Mouse (Mus musculus): ENCODE data around the gene Yipf2. TPM values are rescaled to one million over a fixed set of nuclear protein-coding genes. Genes with fewer than 3 reads are reported as not detected.

Gene Yipf2
- total RNA-seq (2021) = 1 to 10 TPM; 6.6 to 7.7 TPM

DNA sequence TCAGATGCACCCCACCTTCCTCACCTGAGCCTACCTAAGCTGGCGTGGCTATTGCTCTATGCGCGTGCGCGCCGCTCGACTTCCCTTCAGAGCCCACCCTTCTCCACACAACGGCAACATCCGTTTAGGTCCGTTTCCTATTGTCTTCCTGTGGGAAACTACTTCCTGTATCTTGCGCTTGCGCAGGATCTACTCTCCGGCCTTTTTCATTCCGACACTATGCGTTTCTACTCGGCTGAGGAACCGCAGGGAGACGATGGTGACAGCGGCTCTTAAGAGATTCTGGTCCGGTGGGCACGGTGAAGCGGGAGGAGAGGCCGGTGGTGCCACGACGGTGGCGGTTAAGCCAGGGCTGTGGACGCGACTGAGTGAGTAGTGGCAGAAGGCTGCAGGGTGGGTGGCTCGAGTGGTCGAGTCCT, at the start of gene Yipf2, which contains the start of gene Timm29:
Yipf2 (minus strand) TSS at position 126 of the 419 bp plus-strand sequence.
Timm29 (plus strand) TSS at position 20 of the 419 bp plus-strand sequence.
- peak; percentile 91 for DNase-seq

DNA sequence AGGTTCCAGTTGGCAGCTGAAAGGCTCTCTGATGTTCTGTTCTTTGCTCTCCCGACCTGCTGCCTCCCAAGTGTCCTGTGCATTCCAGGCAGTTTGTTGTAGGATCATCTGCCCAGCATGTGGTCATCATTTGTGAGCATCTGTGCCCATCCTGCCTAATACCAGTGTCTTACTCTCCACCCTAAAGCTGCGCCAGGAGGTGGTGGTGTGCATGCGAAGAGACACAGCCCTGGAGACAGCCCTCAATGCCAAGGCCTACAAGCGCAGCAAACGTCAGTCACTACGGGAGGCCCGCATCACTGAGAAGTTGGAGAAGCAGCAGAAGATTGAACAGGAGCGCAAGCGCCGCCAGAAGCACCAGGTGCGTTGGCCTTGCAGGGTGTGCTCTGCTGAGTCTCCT, 46.4 kb upstream of the Yipf2 start:
- no peak for DNase-seq

DNA sequence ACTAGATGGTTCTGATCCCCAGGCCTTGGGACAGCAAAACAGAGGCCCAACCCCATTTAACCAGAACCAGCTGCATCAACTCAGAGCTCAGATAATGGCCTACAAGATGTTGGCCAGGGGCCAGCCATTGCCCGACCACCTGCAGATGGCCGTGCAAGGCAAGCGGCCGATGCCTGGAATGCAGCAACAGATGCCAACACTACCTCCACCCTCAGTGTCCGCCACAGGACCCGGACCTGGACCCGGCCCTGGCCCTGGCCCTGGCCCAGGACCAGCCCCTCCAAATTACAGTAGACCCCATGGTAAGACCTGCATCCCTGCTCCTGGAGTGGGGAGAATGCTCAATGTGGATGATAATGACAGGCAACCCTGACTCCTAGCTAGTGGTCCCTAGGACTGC, 43.0 kb upstream of the Yipf2 start:
- DNase-seq = no peak

DNA sequence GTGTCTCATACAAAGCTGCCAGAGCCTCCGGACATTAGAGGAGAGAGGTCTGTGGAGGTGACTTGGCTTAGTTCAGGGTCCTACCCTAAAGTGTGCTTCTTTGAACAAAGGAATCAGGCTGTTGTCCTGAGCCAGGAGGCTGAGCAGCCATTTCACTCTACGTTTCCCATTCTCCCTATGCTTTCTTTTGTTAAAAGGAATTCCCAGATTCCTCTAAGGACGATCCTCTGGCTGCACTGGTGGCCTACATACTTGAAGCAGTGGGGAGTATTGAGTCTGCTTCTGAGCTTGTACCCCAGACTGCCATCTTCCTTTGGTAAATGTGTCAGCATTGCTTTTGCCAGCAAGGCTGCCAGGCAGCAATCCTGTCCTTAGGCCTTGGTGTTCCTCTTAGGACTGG, 40.5 kb upstream of the Yipf2 start:
- DNase-seq = no peak

DNA sequence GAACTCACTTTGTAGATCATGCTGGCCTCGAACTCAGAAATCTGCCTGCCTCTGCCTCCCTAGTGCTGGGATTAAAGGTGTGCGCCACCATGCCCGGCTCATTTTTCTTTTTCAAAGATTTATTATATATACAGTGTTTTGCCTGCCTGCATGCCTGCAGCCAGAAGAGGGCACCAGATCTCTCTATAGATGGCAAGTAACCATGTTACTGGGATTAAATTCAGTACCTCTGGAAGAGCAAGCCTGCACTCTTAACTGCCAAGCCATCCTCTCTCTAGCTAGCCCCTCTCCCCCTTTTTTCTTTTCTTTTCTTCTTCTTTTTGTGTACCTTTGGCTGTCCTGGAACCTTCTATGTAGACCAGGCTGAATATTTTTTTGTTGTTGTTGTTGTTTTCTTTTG, 38.0 kb upstream of the Yipf2 start:
- peak; percentile 63 for DNase-seq

DNA sequence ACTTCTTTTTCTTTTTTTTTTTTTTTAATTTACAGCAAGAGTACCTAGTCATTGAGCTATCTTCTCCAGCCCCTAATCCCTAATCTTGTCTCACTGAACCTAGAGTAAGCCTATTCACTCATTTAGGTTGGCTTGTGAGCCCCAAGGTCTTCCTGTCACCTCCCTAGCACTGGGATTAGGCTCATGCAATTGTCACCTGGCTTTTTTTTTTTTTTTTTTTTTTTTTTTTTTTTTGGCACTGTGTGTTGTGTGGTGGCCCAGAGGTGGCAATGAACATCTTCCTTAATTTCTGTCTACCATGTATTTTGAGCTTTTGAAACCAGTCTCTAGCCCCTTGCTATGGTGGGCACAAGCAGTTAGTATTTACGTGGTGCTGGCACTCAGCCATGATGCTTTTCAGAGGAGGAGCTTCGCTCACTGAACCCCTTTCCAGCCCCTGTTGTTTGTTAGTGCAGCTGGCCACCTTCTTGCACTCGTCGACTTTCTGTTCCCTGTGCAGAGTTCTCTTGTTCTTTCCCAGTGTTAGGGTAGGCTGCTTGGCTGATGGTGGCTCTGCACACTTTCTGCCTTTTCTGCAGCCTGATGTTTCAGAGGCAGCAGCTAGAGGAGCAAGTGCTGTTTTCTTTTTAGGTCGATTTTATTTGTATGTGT, 34.6 kb upstream of the Yipf2 start:
- DNase-seq = no peak

DNA sequence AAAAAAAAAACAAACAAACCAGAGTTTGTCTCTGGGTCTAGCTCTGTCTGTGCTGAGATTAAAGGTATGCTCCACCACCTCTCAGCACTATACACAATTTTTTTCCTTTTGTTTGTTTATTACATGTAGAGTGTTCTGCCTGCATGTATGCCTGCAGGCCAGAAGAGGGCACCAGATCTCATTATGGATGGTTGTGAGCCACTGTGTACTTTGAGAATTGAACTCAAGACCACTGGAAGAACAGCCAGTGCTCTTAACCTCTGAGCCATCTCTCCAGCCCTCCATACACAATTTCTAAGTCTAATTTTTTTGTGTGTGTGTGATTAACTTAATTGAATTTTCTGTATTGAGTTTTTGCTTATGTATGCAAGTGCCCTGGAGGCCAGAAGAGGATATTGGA, 33.9 kb upstream of the Yipf2 start:
- DNase-seq = no peak

DNA sequence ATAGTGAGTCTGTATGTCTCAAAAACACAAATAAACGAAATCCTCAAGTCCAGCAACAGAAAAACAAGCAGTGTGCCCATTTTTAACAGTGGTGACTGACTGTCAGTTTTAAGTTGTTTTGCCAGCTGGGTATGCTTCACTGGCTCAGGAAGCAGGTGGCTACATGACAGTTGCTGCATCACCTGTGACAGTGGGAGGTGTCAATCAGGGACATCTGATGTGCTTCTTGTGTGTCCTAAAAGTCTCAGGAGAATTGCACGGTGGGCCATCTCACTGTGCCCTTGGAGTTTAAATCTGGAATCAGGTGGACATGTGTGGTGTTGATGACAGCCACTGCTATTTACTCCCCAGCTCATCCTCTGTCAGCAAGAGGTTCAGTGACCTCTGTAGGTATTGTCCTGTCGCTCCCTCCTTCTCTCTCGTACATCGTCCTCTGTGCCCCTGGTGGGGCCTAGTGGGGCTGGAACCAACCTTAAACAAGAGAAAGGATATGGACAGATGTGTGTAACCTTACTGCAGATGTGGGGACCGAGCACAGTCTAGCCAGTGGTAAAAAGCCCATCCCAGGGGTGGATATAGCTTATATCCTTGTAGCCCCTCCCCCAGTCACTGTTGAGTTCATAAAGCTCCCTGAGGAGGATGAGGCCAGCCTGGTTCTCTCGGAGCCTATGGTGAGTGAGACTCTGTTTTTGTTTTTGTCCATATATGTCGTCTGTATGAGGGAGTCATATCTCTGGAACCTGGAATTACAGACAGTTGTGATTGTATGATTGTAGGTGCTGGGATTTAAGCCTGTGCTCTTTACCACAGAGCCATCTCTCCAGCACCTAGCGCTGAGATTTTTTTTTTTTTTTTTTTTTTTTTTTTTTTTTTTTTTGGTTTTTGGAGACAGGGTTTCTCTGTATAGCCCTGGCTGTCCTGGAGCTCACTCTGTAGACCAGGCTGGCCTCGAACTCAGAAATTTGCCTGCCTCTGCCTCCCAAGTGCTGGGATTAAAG, 33.0 kb upstream of the Yipf2 start:
- no peak for DNase-seq

DNA sequence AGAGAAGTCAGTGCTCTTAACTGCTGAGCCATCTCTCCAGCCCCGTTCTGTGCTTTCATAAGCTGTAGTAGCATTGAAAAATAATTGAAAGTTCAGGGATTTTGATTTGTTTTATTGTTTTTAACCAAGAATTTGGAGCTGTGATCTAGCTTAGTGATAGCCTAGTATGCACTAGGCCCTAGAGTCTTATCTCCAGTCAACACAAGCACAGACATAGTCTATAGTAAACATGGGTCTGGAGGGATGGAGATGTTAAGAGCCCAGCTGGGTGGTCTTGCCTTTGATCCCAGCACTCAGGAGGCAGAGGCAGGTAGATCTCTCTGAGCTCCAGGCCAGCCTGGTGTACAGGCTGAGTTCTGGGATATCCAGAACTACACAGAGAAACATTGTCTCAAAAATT, 30.0 kb upstream of the Yipf2 start:
- no peak for DNase-seq

DNA sequence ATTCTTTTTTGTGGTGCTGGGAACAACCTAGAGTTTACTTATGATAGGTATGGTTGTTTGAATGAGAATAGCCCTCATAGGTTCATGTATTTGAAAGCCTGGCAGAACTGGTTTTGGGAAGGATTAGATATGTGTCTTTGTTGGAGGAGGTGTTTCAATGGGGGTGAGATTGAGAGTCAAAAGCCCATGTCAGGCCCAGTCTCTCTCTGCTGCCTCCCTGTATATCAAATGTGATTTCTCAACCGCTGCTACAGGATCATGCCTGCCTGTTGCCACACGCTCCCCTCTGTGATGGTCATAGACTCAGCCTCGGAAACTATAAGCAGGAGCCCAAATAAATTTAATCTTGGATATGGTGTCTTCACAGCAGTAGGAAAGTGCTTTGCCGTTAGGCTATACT, 27.6 kb upstream of the Yipf2 start:
- DNase-seq = no peak

DNA sequence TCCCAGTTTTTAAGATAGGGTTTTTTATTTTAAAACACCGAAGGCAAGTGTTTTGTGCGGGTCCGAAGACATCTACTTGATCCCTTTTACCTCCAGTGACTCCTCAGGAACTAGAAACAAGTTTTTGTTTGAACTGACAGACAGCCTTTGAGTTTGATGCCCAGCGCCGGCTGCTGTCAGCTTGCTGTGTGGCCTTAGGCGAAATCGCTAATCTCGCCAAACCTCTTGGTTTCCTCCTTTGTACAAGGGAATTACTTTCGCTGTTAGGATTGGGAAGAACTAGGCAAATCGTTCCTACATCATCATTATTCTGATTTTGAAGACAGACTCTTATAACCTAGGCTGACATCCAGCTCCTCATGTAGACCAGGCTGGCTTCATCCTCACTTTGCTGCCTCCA, 24.4 kb upstream of the Yipf2 start:
- DNase-seq = peak; percentile 22

DNA sequence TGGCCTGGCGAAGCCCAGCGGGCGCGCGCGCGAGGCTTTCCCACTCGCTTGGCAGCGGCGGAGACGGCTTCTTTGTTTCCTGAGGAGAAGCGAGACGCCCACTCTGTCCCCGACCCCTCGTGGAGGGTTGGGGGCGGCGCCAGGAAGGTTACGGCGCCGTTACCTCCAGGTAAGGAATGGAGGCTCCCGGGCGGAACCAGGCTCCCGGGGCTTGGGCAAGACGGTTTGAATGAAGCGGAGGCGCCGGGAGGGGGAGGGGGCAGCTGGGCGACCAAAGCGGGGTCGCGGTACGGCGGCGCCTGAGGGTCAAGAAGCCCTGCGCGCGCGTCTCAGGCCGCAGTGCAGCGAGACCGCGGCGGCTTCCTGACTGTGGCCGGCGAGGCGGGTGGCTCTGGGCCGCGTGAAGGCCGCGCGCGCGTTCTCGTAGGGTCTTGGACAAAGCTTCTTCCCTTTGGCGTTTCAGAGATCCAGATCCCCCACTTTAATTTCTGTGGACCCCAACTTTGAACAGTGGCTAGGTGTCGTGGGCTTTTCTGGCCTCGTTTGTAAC, 23.7 kb upstream of the Yipf2 start:
- DNase-seq = peak; percentile 92

DNA sequence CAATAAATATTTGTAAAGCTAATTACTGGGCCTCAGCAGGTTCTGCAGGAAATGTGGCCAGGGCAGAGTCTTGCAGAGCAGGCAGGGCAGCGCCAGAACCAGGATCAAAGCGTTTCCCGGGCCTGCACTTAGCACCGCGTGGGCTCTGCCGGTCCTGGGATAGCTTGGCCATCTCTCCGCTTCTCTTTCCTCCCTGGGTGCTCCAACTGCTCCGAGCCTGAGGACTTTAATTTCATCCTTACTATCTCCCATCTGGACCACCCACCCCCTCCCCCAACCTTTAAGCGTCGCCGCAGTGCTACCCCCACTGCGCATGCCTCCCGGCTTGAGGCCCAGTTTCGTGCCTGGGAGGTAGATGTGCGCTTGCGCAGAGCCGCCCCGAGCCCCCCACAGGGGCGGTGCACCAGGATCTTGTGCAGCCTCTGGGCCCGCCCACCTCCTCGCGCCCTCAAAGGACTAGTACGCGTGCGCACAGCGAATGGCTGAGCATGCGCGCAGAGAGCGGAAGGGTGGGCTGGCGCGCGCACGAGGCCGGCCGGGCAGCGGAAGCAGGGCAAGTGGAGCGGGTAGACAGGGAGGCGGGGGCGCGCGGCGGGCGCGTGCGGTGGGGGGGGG, 23.1 kb upstream of the Yipf2 start, which contains the start of gene Smarca4:
Smarca4 (plus strand) TSS at position 553 of the 615 bp plus-strand sequence.
- DNase-seq = peak; percentile 100

DNA sequence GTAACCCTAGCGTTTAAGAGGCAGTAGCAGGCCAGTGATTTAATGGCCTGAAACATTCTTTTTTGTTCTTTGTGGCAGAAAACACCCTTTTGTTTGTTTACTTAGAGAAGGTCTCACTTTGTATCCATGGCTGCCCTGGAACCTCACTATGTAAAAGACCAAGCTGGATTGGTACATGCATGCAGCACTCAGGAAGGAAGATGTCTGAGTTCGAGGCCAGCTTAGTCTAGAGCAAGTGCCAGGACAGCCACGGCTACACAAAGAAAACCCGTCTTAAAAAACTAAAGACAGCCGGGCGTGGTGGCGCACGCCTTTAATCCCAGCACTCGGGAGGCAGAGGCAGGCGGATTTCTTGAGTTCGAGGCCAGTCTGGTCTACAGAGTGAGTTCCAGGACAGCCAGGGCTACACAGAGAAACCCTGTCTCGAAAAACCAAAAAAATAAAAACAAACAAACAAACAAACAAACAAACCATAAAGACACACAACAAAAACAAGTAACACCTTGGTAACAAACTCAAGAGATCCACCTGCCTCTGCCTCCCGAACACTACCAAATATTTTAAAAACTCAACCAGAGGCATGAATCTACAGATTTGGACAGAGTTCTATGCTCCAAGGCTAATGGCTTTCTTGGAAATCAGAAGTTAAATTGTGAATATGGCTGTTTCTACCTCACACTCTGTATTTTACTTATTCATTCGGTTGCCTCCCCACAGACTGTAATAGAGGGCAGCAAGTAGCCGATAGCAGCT, 22.4 kb upstream of the Yipf2 start:
- no peak for DNase-seq

DNA sequence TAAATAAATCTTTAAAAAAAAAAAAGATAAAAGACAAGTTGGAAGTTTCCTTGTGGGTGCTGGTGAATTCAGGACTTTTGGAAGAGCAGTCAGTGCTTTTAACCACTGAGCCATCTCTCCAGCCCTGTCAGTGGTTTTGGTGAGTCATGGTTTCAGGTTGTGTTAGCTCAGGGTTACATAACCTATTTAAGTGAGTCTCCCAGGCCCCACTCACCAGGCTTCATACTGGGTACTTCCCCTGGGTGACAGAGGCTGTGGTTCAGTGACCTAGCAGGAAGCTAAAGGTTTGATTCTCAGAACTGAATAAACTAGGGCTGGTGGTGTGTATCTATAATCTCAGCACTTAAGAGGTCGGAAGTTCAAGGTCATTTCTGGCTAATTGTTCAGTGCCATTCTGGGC, 17.2 kb upstream of the Yipf2 start:
- no peak for DNase-seq

DNA sequence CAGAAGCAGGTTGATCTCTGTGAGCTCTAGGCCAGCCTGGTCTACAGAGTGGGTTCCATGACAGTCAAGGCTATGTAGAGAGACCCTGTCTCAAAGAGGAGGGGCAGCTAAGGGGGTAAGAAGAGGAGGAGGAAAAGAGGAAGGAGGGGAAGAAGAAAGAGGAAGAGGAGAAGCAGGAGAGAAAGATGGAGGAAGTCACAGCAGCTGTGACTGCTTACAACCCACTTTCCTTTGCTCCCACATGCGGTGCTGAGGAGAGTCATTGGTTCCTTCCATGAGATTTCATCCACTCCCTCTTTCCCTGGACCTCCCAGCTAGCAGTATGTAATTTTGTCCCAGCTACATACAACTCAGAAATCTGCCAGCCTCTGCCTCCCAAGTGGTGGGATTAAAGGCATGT, 14.0 kb upstream of the Yipf2 start:
- no peak for DNase-seq

DNA sequence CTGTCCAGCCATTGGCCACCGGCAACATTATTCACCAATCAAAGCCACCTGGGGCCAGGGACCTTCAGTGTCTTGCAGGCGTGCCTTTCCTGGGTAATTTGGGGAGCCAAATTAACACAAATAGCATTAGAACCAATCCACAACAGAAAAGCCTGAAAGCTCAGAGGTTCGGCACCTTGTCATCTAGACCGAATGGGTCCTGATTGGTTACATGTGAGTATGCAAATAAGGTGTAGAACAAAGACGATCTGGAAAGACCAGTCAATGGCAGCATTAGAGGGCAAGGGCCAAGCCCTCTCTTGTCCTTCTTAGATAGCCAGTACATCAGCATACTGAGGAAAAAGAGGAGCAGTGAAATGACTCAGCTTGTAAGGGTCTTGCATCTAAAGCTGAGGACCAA, 13.2 kb upstream of the Yipf2 start:
- DNase-seq = no peak

DNA sequence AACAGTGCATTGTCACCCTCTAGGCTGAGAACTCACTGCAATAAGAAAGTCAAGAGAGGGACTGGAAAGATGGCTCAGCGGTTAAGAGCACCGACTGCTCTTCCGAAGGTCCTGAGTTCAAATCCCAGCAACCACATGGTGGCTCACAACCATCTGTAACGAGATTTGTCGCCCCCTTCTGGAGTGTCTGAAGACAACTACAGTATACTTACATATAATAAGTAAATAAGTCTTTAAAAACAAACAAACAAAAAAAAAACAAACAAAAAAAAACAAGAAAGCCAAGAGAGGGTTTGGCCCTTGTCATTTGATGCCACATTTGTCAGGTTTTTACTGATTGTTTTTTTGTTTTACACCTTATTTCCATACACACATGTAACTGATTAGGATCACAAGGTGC, 11.5 kb upstream of the Yipf2 start:
- no peak for DNase-seq

DNA sequence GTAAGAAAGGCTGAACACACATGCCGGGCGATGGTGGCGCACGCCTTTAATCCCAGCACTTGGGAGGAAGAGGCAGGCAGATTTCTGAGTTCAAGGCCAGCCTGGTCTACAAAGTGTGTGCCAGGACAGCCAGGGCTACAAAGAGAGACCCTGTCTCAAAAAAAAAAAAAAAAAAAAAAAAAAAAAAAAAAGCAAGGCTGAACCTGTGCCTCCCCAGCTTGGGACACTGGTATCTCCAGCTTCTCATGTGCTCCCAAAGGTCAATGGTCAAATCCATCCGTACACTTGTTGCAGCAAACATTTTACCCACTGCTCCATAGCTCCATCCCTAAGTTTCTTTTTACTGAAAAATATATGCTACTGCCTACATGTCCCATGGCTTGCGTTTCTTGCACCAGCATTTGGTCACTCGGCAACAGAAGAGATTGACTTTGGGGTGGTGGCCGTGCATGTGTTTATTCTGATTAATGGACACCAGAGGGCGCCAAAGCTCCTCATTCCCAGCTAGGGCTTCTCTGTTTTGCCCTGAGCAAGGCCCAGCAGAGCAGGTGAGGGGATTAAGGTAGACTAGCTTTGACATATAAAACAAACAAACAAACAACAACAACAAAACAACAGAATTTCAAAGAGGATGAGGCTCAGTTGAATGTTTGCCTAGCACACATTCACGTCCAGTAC, 9.2 kb upstream of the Yipf2 start:
- DNase-seq = peak; percentile 75

DNA sequence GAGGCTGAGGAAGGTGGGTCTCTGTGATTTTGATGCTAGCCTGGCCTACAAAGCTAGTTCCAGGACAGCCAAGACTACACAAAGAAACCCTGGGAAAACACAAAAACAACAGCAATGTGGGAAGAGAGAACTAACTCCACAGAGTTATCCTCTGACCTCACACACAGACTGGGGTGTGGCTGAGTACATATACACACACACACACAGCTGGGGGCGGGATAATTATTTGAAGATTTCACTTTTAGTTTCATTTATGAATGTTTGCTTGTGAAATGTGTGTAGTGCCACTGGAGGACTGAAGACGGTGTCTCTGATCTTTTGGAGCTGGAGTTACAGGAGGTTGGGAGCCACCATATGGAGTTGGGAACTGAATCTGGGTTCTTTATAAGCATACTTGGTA, 8.4 kb upstream of the Yipf2 start:
- no peak for DNase-seq

DNA sequence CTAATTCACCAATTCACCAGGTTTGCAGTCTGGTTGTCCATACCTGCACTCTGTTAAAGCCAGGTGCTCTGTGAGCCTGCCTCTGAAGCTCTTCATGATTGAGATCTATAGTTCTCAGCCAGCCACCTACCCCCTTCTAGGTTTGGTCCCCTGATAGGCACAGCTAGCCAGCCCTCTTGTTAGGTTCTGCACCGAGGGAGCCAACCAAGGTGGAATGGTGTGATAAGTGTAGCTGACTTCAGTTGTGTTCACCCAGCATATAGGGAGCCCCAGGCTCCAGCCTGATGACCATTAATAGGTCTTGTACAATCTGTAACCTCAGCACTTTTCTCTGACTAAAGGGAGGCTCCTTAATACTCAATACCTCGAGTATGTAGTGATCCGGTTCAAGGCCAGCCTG, 7.6 kb upstream of the Yipf2 start:
- DNase-seq = no peak

DNA sequence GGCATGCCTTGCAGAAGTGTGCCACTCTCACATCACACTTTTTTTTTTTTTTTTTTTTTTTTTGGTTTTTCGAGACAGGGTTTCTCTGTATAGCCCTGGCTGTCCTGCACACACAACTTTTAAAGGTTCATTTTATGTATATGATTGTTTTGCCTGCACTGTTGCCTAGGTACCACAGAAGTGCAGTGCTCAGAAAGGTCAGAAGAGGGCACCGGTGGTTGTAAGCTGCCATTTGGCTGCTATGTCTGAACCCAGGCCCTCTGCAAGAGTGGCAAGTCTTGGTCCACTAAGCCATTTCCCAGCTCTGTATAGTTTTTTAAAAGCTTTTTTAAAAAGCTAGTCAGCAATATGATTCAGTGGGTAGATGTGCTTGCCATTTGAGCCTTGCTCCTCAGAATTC, 5.6 kb upstream of the Yipf2 start:
- no peak for DNase-seq

Measured in heart, postnatal 4 days (tissue).